Mouse (Mus musculus): Measurements from ENCODE around the gene Olfml2a. TPM values are rescaled to one million over a fixed set of nuclear protein-coding genes. Genes with fewer than 3 reads are reported as not detected.
A peak's percentile ranks its signal among the peaks of the same experiment; 100 is the strongest.

Olfml2a gene
- total RNA-seq, 2 experiments from 2014 or later: 4.5 to 4.6 TPM

DNA sequence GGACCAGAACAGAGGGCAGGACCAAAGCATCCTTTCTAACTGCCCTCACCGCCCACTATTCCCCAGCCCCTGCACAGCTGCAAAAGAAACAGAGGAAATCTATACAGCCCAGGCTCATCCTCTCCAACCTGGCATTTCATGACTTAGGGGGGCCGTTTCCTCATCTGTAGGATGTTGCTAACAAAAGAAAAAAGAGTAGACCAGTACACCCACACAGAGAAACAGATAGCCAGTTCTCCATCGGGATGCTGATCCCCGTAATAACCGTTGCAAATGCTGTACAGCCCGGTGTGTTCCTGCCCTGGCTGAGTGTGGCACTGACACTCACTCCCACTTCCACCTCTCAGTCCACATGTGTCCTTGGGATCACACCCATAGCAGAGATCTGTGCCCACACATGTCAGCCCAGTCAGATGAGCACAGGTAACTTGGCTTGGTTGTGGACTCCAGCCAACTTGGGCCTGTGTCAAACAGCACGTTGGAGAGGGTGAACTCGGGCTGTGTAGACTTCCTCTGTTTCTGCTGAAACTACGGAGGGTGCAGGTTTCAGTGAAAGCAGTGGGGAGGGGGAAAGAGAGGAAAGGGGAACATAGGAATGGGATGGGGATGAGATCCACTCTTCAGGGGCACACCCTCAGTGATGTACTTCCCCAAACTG, 5.1 kb downstream of the Olfml2a start:
- intact Hi-C loops (cut with DNase I): no loop called here
- peak in 1 of 2 experiments; percentile 1 for DNase-seq

DNA sequence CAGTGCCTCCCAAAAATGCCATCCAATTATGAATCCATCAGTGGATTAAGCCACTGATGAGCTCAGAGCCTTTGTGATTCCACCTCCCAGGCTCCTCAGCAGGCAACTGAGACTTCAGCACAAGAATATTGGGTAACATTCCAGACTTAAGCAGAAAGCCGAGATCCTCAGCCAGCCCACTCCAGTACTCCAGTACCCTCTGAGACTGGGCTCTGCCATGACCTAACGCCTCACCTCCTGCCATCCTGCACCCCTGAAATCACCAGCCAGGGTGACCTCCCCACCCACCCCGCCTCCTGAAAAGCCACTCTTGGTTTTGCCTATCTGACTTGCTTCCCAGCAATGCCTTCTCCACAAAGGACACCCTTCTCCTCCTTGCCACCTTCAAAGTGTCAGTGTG, 5.6 kb downstream of the Olfml2a start:
- no peak for DNase-seq
- intact Hi-C loops (cut with DNase I): no loop called here

DNA sequence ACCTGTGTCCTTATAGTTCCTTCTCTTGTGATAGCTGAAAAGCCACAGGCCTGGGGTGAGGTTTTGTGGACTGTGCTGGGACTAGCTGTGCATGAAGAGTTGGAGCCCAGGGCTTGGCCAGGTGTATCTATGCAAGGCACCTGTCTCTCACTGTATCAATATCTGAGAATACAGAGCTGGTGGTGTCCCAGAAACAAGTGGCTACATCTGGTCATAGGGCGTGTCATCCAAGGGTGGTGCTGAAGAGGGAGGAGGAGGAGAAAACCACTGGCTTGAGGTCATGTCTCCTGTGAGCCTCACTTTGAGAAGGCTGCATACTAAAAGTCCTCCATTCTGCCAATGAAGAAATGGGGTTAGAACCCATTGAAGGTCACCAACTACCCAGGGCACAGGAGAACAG, 6.2 kb downstream of the Olfml2a start:
- DNase-seq: no peak
- intact Hi-C loops (cut with DNase I): no loop called here

DNA sequence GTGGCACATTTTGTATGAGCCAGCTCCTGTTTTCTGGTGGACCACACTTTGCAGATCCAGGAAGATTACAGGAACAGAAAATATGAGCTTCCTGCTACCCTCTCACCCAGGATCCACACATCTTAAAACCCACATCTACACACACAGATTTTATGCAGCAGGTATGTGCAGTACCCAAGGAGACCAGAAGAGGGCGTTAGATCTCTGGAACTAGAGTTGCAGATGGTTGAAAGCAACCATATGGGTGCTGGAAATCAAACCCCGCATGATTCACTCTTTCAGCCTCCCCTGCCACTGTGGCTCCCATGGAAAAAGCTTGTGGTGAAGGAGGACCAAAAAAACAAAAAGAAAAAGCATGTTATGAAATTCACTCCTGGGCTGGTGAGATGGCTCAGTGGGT, 7.3 kb downstream of the Olfml2a start:
- intact Hi-C loops (cut with DNase I): no loop called here
- DNase-seq: no peak

DNA sequence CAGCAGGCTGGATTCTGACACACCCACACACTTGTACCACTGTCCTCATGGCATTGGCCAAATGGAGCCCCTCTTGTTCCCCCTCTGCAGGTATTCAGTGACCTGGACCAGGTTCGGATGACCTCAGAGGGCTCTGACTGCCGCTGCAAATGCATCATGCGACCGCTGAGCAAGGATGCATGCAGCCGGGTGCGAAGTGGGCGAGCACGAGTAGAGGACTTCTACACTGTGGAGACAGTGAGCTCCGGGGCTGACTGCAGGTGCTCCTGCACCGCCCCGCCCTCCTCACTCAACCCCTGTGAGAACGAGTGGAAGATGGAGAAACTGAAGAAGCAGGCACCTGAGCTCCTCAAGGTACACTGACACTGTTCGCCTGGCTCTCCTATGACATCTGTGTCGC, 9.6 kb downstream of the Olfml2a start:
- DNase-seq: no peak
- intact Hi-C loops (cut with DNase I): no loop called here

DNA sequence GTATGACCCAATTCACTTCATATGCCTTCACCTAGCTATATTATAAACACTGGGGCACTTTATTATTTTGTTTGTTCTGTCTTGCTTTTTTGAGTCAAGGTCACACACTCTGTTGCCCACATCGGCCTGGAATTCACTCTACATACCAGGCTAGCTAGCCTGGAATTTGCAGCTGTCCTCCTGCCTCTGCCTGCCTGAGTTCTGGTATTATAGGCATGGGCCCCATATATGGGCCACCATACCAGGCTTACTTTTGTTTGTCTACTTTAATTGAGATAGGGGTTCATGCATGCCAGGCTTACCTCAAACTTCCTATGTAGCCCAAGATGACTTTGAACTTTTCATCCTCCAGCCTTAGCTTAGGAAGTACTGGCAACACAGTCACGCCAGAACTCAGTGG, 10.1 kb downstream of the Olfml2a start:
- no peak for DNase-seq
- intact Hi-C loops (cut with DNase I): no loop called here

DNA sequence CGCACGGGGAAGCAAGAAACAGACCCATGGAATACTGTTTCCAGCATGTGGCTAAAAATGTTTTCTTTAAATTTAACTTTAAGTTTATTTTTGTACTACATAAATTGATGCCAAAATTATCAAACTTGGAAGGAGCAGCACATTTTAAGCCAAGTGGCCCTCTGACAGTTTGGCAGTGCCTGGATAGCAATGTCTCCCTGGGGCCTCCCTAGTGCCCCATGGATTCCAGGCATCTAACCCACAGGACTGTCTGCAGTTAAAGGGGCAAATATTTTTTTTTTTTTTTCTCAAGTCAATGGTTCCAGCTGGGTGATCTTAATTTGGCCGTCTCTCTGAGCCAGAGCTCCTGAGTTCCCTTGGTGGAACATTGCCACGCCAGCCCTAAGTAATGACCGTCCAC, 11.4 kb downstream of the Olfml2a start:
- intact Hi-C loops (cut with DNase I): no loop called here
- no peak for DNase-seq

DNA sequence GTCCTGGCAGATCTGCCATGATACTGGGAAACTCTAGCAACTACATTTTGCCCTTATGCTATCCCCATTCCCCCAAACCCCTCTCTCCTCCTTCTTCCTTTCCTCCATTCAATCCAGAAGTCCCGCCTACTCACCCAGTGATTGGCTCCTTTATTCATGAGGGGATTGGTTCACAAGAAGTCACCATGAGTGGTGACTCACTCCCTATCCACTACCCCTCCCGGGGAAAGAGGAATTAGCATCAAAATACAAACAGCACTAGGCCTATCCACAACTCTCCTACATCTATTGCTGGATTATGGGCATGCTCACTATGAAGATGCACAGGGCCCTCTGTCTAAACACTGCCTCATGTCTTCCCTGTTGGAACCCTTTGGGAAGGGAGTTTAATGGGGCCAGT, 12.2 kb downstream of the Olfml2a start:
- no peak for DNase-seq
- intact Hi-C loops (cut with DNase I): no loop called here

DNA sequence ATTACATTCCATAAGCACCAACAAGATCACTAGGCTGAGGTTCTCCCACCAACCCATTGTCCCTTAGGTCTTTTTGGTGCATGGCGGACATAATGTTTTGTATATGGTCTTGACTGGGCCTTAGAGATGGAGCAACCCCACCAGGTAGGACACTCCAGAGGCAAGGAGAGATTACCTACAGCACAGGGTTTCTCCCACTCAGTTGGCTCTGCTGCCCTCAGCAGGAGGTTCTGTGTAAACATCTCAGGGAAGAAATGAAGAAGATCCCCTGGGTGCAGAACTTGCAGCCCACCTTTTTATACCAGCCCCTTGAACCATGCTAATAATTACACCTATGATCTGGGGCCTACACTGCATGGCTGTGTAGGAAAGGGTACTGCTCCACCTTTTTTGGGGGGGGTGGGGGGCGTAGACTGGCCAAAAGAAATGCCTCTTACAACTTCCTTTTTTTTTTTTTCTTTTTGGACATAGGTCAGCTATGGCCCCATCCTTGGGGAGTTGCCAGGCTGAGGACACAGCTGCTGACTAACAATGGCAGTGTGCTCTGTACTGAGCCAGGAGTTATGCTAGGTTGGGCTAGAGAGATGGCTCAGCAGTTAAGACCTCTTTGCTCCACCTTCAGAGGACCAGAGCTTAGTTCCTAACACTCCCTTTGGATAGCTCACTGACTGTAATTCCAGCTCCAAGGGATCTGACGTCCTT, 12.8 kb downstream of the Olfml2a start:
- intact Hi-C loops (cut with DNase I): no loop called here
- DNase-seq: no peak

DNA sequence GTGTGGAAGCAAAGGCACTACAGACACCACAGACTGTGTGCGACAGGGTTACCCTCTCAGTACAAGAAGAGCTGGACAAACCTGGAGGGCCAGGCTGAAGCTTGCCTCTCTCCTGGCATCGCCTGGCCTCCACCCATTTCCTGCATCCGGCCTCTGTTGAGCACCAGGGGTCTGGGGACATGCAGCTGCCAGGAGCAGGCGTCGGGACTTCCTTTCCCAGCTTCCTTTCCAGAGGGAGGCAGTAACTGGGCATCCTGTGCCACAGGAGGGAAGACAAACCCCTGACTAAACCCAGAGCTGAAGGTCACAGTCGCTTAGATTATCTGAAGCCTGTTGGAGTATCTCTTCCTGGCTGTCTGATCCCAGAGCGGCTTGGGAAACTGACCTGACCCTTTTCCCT, 15.8 kb downstream of the Olfml2a start:
- intact Hi-C loops (cut with DNase I): loop anchor here (2.0 kb wide), 1 partner anchor 19 kb away; no protein-coding TSS in a partner anchor
- DNase-seq: no peak

DNA sequence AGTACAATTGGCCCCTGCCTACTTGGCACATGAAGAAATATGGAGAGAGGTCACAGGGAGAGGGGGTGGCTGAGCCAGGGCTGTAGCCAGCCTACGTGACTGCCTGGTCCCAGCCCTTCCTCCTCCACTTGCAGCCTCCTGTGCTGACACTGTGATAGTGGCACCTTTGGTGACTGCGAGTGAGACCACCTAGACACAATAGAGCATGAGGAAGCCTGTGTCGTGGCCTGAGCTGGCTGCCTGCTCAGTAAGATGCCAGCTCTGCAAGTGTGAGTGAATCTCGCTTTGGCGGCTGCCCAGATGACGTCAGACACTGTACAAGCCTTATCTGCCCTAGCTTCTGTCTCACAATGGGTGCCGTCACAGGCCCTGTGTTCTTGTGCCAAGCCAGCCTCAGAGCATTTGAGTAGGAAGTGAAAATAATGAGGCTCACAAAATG, 18.5 kb downstream of the Olfml2a start:
- intact Hi-C loops (cut with DNase I): loop anchor here (1.0 kb wide), 1 partner anchor 47 kb away; the partner anchor contains the start of gene Wdr38
- DNase-seq: peak; percentile 82 to 85

DNA sequence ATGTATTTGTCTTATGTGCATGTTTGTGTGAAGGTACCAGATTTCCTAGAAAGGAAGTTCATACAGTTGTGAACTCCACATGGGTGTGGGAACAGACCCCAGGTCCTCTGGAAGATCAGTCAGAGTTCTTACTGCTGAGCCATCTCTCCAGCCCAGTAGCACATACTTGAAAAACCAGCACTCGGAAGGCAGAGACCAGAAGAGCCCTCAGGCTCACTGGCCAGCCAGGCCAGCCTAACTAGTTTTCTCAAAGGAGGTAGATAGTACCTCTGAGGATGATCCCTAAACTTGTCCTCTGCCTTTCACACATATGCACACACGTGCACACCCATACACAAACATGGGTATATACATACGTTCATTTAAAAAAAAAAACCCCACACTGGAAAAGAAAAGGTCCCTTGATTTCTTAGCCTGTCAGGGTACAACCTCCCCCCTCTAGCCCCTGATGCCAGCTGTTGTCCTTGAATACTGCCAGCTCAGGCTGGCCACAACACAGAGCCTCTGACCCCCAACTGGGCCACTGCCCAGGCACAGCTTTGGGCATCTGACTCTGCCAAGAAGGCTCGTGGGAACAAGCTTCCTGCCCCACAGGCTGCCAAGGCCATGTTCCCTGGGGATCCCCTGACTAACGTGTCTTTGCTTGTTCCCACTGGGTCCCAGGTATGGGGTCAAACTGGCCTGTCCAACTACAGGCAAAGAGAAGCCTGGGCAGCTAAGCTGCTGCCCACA, 21.5 kb downstream of the Olfml2a start:
- intact Hi-C loops (cut with DNase I): no loop called here
- peak; percentile 60 to 65 for DNase-seq

DNA sequence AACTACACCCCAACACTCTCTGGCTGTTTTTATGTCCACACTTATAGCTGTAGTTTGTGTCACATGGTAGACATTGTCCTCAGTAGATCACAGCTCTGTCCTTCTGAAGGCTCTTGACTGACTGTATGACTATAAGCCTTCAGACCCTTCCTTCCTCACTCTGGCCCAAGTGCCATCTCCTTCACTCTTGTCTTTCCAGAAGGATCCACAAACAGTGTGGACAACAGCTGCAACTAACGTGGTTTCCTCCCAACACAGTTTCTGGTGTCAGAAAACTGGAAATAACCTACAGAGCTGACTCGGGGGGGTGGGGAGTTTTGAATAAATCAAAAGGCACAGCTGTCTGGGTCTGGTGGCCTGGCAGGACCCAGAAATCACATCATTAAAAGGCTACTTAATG, 24.3 kb downstream of the Olfml2a start:
- intact Hi-C loops (cut with DNase I): no loop called here
- DNase-seq: no peak

DNA sequence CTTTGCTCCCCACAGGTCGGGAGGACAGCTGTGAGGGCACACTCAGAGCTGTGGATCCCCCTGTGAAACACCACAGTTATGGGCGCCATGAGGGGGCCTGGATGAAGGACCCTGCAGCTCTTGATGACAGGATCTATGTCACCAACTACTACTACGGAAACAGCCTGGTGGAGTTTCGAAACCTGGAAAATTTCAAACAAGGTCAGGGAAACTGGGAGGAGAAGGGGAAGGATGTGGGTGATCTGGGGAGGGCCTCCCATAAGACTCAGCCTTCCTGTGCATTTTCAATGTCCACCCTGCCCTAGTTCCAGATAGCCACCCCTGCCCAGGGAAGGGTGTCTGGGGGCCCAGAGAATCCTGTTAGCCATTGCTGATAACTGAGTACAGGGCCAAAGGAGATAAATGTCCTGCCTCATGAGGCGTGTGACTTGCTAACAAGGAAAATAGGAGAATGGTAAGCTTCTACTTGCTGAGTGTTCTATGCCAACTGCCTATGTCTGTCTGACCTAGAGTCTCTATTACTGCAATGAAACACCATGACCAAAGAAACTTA, 26.0 kb downstream of the Olfml2a start:
- no peak for DNase-seq
- intact Hi-C loops (cut with DNase I): no loop called here

DNA sequence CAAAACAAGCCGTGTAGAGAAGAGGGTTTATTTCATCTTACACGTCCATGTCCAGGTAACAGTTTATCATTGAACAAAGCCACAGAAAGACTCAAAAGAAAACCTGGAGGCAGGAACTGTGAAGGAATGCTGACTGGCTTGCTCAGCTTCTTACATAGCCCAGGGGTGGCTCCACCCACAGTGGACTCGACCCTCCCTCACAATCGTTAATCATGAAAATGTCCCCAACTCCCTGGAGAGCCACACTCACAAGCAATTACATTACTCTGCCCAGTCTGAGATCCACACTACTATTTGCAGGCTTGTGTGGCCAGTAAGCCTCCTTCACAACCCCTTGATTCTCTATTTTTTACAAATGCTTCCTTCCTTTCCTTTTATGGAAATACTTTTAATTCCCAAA, 32.4 kb downstream of the Olfml2a start:
- intact Hi-C loops (cut with DNase I): no loop called here
- no peak for DNase-seq

DNA sequence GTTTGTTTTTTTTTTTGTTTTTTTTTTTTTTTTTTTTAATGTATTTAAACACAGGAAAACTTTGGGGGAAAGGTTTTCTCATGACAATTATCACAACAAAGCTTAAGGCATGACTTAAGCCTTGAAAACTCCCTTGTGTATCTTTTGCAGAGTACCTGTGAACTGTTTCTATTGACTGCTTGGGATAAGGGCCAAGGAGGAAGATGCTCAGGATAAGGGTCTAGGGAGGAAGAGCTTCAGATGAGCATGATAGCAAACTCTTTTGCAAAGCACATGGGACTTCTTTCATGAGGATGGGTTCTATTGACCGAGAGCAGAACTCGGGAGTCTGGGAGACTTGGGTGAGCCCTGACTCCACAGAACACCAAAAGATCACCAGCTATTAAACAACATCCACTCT, 37.9 kb downstream of the Olfml2a start:
- intact Hi-C loops (cut with DNase I): no loop called here
- no peak for DNase-seq

DNA sequence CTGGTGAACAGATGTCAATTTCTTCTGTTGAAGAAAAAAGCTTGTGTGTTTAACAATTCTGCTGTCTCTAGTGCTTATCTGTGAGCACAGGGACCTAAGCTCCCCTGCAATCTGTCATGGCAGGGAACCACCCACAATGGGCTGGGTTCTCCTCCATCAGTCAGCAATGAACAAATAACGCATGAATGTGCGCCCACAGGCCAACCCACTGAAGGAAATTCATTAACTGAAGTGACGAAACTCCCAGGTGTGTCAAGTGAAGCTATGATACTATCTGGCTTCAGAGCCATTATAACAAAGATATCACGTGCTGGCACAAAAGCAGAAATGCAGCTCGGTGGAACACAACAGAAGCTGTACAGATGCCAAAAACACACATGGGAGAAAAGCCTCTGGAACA, 38.3 kb downstream of the Olfml2a start:
- no peak for DNase-seq
- intact Hi-C loops (cut with DNase I): no loop called here

DNA sequence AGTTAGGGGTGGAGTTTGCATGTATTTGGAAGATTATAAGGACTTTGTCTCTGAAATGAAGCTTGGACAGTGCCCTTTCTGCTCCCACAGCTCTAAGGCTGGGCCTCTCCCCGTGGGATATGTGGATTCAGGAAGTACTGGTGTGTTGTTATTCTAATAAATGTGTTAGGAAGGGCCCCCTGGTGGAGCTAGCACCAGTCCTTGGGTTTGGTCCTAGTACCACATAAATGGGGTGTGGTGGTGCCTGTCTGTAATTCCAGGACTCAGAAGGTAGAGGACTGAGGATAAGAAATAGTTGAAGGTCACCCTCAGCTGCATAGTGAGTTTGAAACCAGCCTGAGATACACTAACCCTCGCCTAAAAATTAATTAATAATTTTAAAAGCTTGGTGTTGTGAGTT, 41.4 kb downstream of the Olfml2a start:
- intact Hi-C loops (cut with DNase I): loop anchor here (2.0 kb wide), 1 partner anchor 18 kb away; no protein-coding TSS in a partner anchor
- no peak for DNase-seq

DNA sequence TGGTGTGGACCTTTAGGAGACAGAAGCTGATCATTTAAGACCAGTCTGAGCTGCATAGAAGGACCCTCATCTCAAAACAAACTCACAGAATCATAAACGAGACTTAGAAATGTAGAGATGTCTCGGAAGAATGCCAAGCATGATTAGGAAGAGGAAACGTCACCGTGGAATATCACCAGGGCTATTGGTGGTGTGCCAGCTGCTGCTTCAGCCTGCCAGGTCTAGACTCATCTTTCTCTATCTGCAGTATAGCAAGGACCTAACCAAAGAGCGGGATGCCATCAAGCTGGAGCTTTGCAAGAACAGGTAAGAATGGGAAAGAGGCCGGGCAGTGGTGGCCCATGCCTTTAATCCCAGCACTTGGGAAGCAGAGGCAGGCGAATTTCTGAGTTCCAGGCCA, 41.9 kb downstream of the Olfml2a start:
- no peak for DNase-seq
- intact Hi-C loops (cut with DNase I): loop anchor here (2.0 kb wide), 1 partner anchor 17 kb away; no protein-coding TSS in a partner anchor

DNA sequence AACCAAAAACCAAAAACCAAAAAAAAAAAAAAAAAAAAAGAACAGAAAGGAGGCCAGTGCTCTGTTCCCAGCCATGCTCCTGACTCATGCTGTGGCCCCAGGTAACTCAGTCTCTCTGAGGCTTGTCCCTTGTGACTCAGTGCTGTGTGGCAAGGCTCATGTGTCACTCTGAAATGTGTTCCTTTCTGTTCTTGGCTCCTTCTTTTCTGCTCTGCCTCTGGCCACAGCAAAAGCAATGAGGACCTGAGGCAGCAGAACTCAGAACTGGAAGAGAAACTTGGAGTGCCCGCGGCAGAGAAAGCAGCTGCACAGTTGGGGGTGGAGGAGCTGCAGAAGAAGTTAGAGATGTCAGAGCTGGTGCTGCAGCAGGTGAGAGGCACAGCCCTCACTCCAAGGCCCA, 42.4 kb downstream of the Olfml2a start:
- DNase-seq: no peak
- intact Hi-C loops (cut with DNase I): no loop called here

DNA sequence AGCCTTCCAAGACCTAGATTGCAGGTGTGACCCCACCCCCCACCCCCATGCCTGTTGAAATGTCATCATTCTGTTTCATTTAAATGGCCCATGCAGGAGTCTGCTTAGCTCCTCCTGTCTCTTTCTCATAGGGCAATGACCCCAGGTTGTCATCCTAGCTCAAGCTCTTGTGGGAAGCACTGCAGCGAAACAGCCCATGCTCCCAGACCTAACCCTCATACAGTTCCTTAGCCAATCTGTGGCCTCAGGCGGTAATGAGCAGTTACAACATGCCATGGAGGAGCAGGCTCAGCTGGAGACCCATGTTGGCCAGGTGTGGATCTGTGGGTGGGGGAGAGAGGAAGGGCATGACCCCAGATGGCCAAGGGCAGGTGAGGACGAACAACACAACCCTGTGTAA, 43.4 kb downstream of the Olfml2a start:
- intact Hi-C loops (cut with DNase I): no loop called here
- no peak for DNase-seq

All from heart, postnatal 36 days (tissue).